Mouse (Mus musculus) bone marrow macrophage, adult 2 months (primary cell): ENCODE data around the gene Itgal.

Experiments
- CTCF ChIP-seq: IDR thresholded peaks from 2 replicates; pipeline ENCODE4 v1.5.1; 2012; ENCODE audit warnings: low read depth, mild to moderate bottlenecking, low read length, moderate library complexity
- POLR2A ChIP-seq: IDR thresholded peaks from 2 replicates; pipeline ENCODE4 v1.6.1; 2012; ENCODE audit warnings: mild to moderate bottlenecking, low read depth, low read length, borderline replicate concordance

DNA sequence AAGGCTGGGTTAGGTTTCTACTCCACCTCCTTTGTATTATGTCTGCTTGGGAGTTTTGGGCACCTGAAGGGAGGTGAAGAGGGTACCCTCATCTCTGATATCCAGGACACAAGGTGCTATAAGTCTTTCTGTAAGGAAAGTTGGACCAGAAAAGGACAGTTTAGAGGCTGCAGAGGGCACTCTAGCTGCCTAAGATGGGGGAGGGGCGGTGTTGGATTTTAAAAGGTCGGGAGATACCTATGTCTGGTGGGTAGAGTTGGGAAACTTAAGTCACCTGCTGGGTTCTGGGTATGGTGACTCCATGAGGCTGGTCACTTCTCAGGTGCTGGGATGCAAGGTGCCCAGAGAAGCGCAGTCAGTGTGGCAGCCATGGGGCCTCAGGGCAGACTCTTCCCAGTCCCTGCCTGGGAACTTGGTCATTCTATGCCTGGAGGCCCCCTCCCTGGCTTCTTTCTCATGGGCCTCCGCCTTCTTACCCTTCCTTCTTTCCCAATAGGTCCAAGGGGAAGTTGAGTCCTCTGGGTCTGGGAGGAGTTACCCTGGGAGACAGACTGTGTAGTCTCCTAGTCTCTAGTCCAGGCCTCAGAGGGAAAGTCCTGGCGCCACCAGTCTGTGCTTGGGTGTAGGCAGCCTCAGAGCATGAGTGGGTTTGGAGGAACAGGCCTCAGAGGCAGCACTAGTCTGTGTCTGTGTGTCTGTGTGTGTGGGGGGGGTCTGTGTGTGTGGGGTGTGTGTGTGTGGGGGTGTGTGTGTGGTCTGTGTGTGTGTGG, 911 bp downstream of the Itgal start:
- TF ChIP-seq CTCF (no peak), POLR2A (no peak)
